Mouse (Mus musculus) liver, embryonic 16.5 days (tissue): Measurements from ENCODE around the gene Rab23. TPM values are rescaled to one million over a fixed set of nuclear protein-coding genes. Genes with fewer than 3 reads are reported as not detected.

Experiments
- ATAC-seq: fragments of 200-750 bp; cut with Nextera tagmentation; 2 replicates; pipeline ENCODE4 v1.8.0; 2017; ENCODE audit warnings: low read depth, mild to moderate bottlenecking, moderate number of reproducible peaks, moderate library complexity
- H3K27ac ChIP-seq: fragments of 300-500 bp; sonication (generic); 2 replicates; pipeline ENCODE4 v1.5.1; 2014; ENCODE audit warnings: mild to moderate bottlenecking, low read length
- H3K27me3 ChIP-seq: fragments of 300-500 bp; sonication (generic); 2 replicates; pipeline ENCODE4 v1.6.1; 2014; ENCODE audit warnings: low read depth, low read length, mixed read lengths; ENCODE audit not compliant: control insufficient read depth, insufficient read depth
- H3K36me3 ChIP-seq: fragments of 300-500 bp; sonication (generic); 2 replicates; pipeline ENCODE4 v1.6.1; 2014; ENCODE audit warnings: mild to moderate bottlenecking; ENCODE audit not compliant: control insufficient read depth, insufficient read depth
- H3K4me1 ChIP-seq: fragments of 300-500 bp; sonication (generic); 2 replicates; pipeline ENCODE4 v1.6.1; 2014; ENCODE audit warnings: low read depth, low read length, mixed read lengths; ENCODE audit not compliant: control insufficient read depth
- H3K4me2 ChIP-seq: fragments of 300-500 bp; sonication (generic); 2 replicates; pipeline ENCODE4 v1.6.1; 2014; ENCODE audit warnings: low read depth, low read length, mixed read lengths
- H3K4me3 ChIP-seq: fragments of 300-500 bp; sonication (generic); 2 replicates; pipeline ENCODE4 v1.5.1; 2014; ENCODE audit warnings: low read depth, mild to moderate bottlenecking, low read length
- H3K9ac ChIP-seq: fragments of 300-500 bp; sonication (generic); 2 replicates; pipeline ENCODE4 v1.6.1; 2014; ENCODE audit warnings: low read depth, low read length
- H3K9me3 ChIP-seq: fragments of 300-500 bp; sonication (generic); replicated peaks from 2 replicates; pipeline ENCODE4 v1.6.1; 2016; ENCODE audit warnings: low read length; ENCODE audit not compliant: control insufficient read depth
- WGBS: fragments of 180-500 bp; shearing (Covaris S2); extraction: QIAGEN DNeasy Blood & Tissue Kit; methylation state at CpG from one replicate; pipeline ENCODE4 v1.1.7; 2014; ENCODE audit not compliant: insufficient replicate concordance; 5-methylcytosine and 5-hydroxymethylcytosine counted together
- polyA plus RNA-seq: library from polyadenylated mRNA; unstranded; fragments of >200 nt; fragmentation: Nextera tagmentation; extraction: Ambion mirVana; gene quantifications from 2 replicates; pipeline ENCODE4 v1.2.1, GENCODE M21; 2015

Rab23 gene
- polyA plus RNA-seq = 4.3 TPM in 2 replicates

- peaks cover 3% of the 10 kb centered on the region; the same call in 1 of the 2 replicates for H3K27me3 ChIP-seq
- WGBS = 0% methylated on average over 52 of the region's 54 CpGs
These were observed at the start of gene Rab23 for GRCm38 (mm10) chr1:33719733-33720225. Rab23 (plus strand) TSS chr1:33719887.

GRCm38 (mm10) chr1:33670164-33670616 is 49.5 kb upstream of the Rab23 start:
- WGBS = under 1% methylated on average over 37 of the region's 37 CpGs
- H3K9me3 ChIP-seq = no peaks in the 10 kb centered on the region
- no peaks in the 10 kb centered on the region for H3K27me3 ChIP-seq
- peak overlapping the region; percentile 92 for H3K4me3 ChIP-seq
- H3K4me2 ChIP-seq = peak overlapping the region; percentile 97
- peaks cover 8% of the 10 kb centered on the region; the same call in 1 of the 2 replicates for H3K36me3 ChIP-seq
- peak overlapping the region; percentile 83 for H3K9ac ChIP-seq
- ATAC-seq = peak; percentile 70
- H3K27ac ChIP-seq = peak overlapping the region; percentile 76
- peaks cover 45% of the 10 kb centered on the region for H3K4me1 ChIP-seq

More at GRCm38 (mm10) chr1:33719733-33720225, at the start of gene Rab23:
- Histone ChIP-seq H3K4me3 (peak within 1 kb of the TSS; percentile 86), H3K4me2 (peak within 1 kb of the TSS; percentile 93), H3K9ac (peak within 1 kb of the TSS; percentile 84), H3K36me3 (no peaks in the 10 kb centered on the region), H3K9me3 (no peaks in the 10 kb centered on the region), H3K27ac (peak within 1 kb of the TSS; percentile 85), H3K4me1 (peaks cover 6% of the 10 kb centered on the region)
- ATAC-seq = peak; percentile 94

GRCm38 (mm10) chr1:33671441-33671840 is 48.2 kb upstream of the Rab23 start:
- Histone ChIP-seq H3K4me2 (no peak overlapping the region), H3K27ac (peak overlapping the region; percentile 21; the same call in 1 of the 2 replicates)

GRCm38 (mm10) chr1:33672083-33672482 is 47.6 kb upstream of the Rab23 start:
- no peaks in the 10 kb centered on the region for H3K27me3 ChIP-seq
- peak overlapping the region; percentile 21; the same call in 1 of the 2 replicates for H3K27ac ChIP-seq
- H3K4me3 ChIP-seq = no peak overlapping the region
- WGBS = 27% methylated on average over 3 of the region's 3 CpGs
- ATAC-seq = peak; percentile 68
- H3K4me1 ChIP-seq = peaks cover 30% of the 10 kb centered on the region
- no peaks in the 10 kb centered on the region for H3K9me3 ChIP-seq
- H3K4me2 ChIP-seq = peak overlapping the region; percentile 28; the same call in 1 of the 2 replicates
- no peak overlapping the region for H3K9ac ChIP-seq
- 0 out of 2 replicates have a peak, but pooled peaks cover 2% of the 10 kb centered on the region for H3K36me3 ChIP-seq

More at GRCm38 (mm10) chr1:33671441-33671840, 48.2 kb upstream of the Rab23 start:
- Histone ChIP-seq H3K36me3 (peaks cover 5% of the 10 kb centered on the region; the same call in 1 of the 2 replicates), H3K4me3 (no peak overlapping the region), H3K9ac (no peak overlapping the region), H3K27me3 (no peaks in the 10 kb centered on the region), H3K4me1 (peaks cover 33% of the 10 kb centered on the region), H3K9me3 (no peaks in the 10 kb centered on the region)
- 73% methylated on average over 5 of the region's 5 CpGs for WGBS
- ATAC-seq = no peak

GRCm38 (mm10) chr1:33672514-33672913 is 47.2 kb upstream of the Rab23 start:
- Histone ChIP-seq H3K27ac (no peak overlapping the region), H3K9me3 (no peaks in the 10 kb centered on the region), H3K27me3 (no peaks in the 10 kb centered on the region), H3K4me2 (no peak overlapping the region), H3K36me3 (0 out of 2 replicates have a peak, but pooled peaks cover 2% of the 10 kb centered on the region), H3K9ac (no peak overlapping the region), H3K4me3 (no peak overlapping the region), H3K4me1 (peaks cover 29% of the 10 kb centered on the region)
- 25% methylated on average over 3 of the region's 3 CpGs for WGBS
- ATAC-seq = no peak

GRCm38 (mm10) chr1:33673158-33673960 is 46.3 kb upstream of the Rab23 start:
- H3K27me3 ChIP-seq = no peaks in the 10 kb centered on the region
- no peak for ATAC-seq
- H3K9ac ChIP-seq = no peak overlapping the region
- H3K27ac ChIP-seq = no peak overlapping the region
- no peaks in the 10 kb centered on the region for H3K36me3 ChIP-seq
- no peak overlapping the region for H3K4me2 ChIP-seq
- H3K9me3 ChIP-seq = no peaks in the 10 kb centered on the region
- peaks cover 21% of the 10 kb centered on the region for H3K4me1 ChIP-seq
- 67% methylated on average over 17 of the region's 17 CpGs for WGBS
- H3K4me3 ChIP-seq = no peak overlapping the region

- no peak overlapping the region for H3K4me2 ChIP-seq
- no peak overlapping the region for H3K27ac ChIP-seq
- H3K9ac ChIP-seq = no peak overlapping the region
- WGBS = 30% methylated on average over 3 of the region's 4 CpGs
- H3K27me3 ChIP-seq = no peaks in the 10 kb centered on the region
- no peaks in the 10 kb centered on the region for H3K4me1 ChIP-seq
- ATAC-seq = no peak
- no peaks in the 10 kb centered on the region for H3K9me3 ChIP-seq
- no peak overlapping the region for H3K4me3 ChIP-seq
- no peaks in the 10 kb centered on the region for H3K36me3 ChIP-seq
These were observed 39.3 kb upstream of the Rab23 start for GRCm38 (mm10) chr1:33680435-33680834.

- no peaks in the 10 kb centered on the region for H3K27me3 ChIP-seq
- H3K4me3 ChIP-seq = no peak overlapping the region
- H3K4me2 ChIP-seq = no peak overlapping the region
- H3K27ac ChIP-seq = no peak overlapping the region
- no peaks in the 10 kb centered on the region for H3K36me3 ChIP-seq
- H3K9ac ChIP-seq = no peak overlapping the region
- no peaks in the 10 kb centered on the region for H3K9me3 ChIP-seq
- 72% methylated on average over 7 of the region's 7 CpGs for WGBS
- no peak for ATAC-seq
- no peaks in the 10 kb centered on the region for H3K4me1 ChIP-seq
These were observed 38.8 kb upstream of the Rab23 start for GRCm38 (mm10) chr1:33680890-33681289.

GRCm38 (mm10) chr1:33684459-33684858 is 35.2 kb upstream of the Rab23 start:
- Histone ChIP-seq H3K36me3 (no peaks in the 10 kb centered on the region), H3K27me3 (no peaks in the 10 kb centered on the region), H3K27ac (no peak overlapping the region), H3K9ac (no peak overlapping the region), H3K4me3 (no peak overlapping the region), H3K4me2 (no peak overlapping the region), H3K9me3 (no peaks in the 10 kb centered on the region), H3K4me1 (no peaks in the 10 kb centered on the region)
- 50% methylated on average over 8 of the region's 8 CpGs for WGBS
- no peak for ATAC-seq
